Mouse (Mus musculus) forebrain, embryonic 15.5 days (tissue): ENCODE results near the gene Olfr551. TPM values are rescaled to one million over a fixed set of nuclear protein-coding genes. Genes with fewer than 3 reads are reported as not detected.

ENCODE experiments used
- ATAC-seq: fragments of 200-750 bp; cut with Nextera tagmentation; replicated peaks from 2 replicates; pipeline ENCODE4 v1.8.0; 2017; ENCODE audit warnings: mild to moderate bottlenecking, moderate TSS enrichment, moderate library complexity
- H3K27ac ChIP-seq: fragments of 300-500 bp; sonication (generic); replicated peaks from 2 replicates; pipeline ENCODE4 v1.5.1; 2015; ENCODE audit warnings: mild to moderate bottlenecking, inconsistent platforms
- H3K27me3 ChIP-seq: fragments of 300-500 bp; sonication (generic); 2 replicates; pipeline ENCODE4 v1.6.1; 2015; ENCODE audit warnings: inconsistent platforms
- H3K36me3 ChIP-seq: fragments of 300-500 bp; sonication (generic); 2 replicates; pipeline ENCODE4 v1.6.1; 2015; ENCODE audit warnings: mild to moderate bottlenecking, inconsistent platforms
- H3K4me1 ChIP-seq: fragments of 300-500 bp; sonication (generic); 2 replicates; pipeline ENCODE4 v1.6.1; 2015; ENCODE audit warnings: inconsistent platforms
- H3K4me2 ChIP-seq: fragments of 300-500 bp; sonication (generic); replicated peaks from 2 replicates; pipeline ENCODE4 v1.6.1; 2015; ENCODE audit warnings: mild to moderate bottlenecking, inconsistent platforms
- H3K4me3 ChIP-seq: fragments of 300-500 bp; sonication (generic); 2 replicates; pipeline ENCODE4 v1.5.1; 2015; ENCODE audit warnings: mild to moderate bottlenecking, inconsistent platforms
- H3K9ac ChIP-seq: fragments of 300-500 bp; sonication (generic); replicated peaks from 2 replicates; pipeline ENCODE4 v1.6.1; 2015; ENCODE audit warnings: mild to moderate bottlenecking, inconsistent platforms
- H3K9me3 ChIP-seq: fragments of 300-500 bp; sonication (generic); 2 replicates; pipeline ENCODE4 v1.6.1; 2016; ENCODE audit warnings: inconsistent platforms
- WGBS: fragments of 180-500 bp; shearing (Covaris S2); methylation state at CpG from one replicate; pipeline ENCODE4 v1.1.7; 2015; ENCODE audit warnings: mixed read lengths; 5-methylcytosine and 5-hydroxymethylcytosine counted together
- polyA plus RNA-seq: library from polyadenylated mRNA; unstranded; fragments of >200 nt; fragmentation: Nextera tagmentation; extraction: Ambion mirVana; gene quantifications from 2 replicates; pipeline ENCODE4 v1.2.1, GENCODE M21; 2015

Gene Olfr551
- polyA plus RNA-seq, 1 experiment from 2014 or later, result not detected

DNA sequence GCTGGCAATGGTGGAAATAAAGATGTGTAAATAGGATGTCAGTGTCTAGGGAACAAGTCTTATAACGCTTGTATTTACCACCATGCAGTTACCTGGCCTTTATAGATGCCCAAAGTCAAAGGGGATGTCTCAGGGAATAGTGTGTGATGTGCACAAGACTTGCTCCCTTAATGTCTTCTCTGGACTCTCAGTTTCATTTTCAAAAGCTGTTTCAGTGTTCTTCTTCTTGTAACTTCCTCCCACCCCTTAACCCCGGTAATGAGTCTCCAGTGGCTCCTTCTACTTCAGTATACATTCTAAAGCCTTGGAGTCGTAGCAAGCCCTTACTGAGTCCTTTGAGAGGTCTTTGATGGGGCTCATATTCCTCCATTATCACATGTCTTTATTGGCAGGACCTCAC is 38.4 kb downstream of the Olfr551 start:
- Histone ChIP-seq H3K9me3 (no peaks in the 10 kb centered on the region), H3K27me3 (no peaks in the 10 kb centered on the region), H3K9ac (no peak overlapping the region), H3K4me2 (no peak overlapping the region), H3K4me1 (no peaks in the 10 kb centered on the region), H3K36me3 (no peaks in the 10 kb centered on the region), H3K27ac (no peak overlapping the region), H3K4me3 (no peak overlapping the region)
- WGBS, result 76% methylated on average over 3 of the region's 3 CpGs
- no peak for ATAC-seq

DNA sequence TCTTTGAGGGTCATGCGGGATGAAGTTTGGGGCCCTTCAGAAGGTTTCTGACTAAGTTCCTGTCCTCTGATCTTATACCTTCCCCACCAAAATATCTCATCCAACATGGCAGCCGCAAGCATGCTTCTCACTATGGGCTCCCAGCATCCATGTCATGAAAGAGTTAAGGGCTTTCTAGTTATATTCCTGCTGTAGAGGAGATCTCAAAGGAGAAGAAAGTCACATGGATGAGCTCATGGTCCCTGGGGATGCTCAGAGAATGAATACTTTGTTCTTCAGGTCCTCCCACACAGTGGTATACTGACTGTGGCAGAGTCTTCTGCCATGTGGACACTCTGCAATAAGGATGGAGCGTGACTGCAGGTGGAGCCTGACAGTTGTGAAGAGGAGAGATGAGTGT is 42.1 kb downstream of the Olfr551 start, which contains the start of gene Olfr549:
Gene Olfr549 (plus strand): TSS at position 301 of the 400 bp plus-strand sequence.
- 91% methylated on average over 3 of the region's 3 CpGs for WGBS
- ATAC-seq, result no peak
- no peak within 1 kb of the TSS for H3K4me3 ChIP-seq

DNA sequence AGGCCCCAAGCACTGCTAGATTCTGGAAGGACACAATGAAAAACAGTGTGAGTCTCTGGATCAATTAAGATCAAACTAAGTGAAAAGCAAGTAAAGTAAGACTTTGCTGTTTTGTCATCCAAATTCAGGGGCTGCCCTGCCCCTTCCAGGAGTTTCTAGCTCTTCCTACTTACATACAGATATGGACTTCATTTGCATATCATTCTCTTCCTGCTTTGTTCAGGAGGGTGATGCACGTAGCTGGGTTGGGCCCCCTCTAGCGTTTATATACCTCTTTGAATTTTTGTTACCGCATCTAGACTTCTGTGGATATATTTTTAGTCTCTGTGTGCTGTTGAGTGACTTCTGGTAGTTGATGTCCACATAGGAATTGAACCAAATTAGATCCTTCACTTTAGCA is 50.4 kb downstream of the Olfr551 start:
- 65% methylated on average over 3 of the region's 3 CpGs for WGBS
- Histone ChIP-seq H3K27me3 (no peaks in the 10 kb centered on the region), H3K4me2 (no peak overlapping the region), H3K4me1 (no peaks in the 10 kb centered on the region), H3K4me3 (no peak overlapping the region), H3K36me3 (no peaks in the 10 kb centered on the region), H3K9ac (no peak overlapping the region), H3K27ac (no peak overlapping the region), H3K9me3 (no peaks in the 10 kb centered on the region)
- ATAC-seq, result no peak

More for the DNA sequence above, 42.1 kb downstream of the Olfr551 start, which contains the start of gene Olfr549:
- H3K27ac ChIP-seq, result no peak within 1 kb of the TSS
- H3K4me1 ChIP-seq, result no peaks in the 10 kb centered on the region
- H3K27me3 ChIP-seq, result no peaks in the 10 kb centered on the region
- H3K9me3 ChIP-seq, result no peaks in the 10 kb centered on the region
- no peaks in the 10 kb centered on the region for H3K36me3 ChIP-seq
- no peak within 1 kb of the TSS for H3K4me2 ChIP-seq
- H3K9ac ChIP-seq, result no peak within 1 kb of the TSS

DNA sequence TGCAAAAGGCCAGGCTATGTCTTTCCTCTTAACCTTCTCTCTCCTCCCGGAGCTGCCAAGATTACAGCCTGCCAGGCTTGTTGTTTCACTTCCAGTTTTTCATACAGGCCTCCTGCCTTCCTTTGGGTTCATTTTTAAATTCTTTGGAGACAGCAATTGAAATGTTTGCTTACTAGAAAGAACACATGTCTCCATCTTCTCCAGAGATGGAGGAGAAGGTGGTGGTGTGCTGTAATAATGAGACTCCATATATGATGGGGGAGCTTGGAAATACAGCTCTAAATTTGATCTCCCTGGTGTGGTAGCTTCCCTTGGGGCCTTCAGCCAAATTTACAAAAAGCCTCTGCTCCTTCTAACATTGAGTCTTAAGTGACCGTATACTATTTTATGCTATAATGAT is 51.1 kb downstream of the Olfr551 start, which contains the start of gene Olfr548-ps1:
Gene Olfr548-ps1 (plus strand): TSS at position 301 of the 400 bp plus-strand sequence.
- H3K4me3 ChIP-seq, result no peak within 1 kb of the TSS
- no peak within 1 kb of the TSS for H3K4me2 ChIP-seq
- H3K4me1 ChIP-seq, result no peaks in the 10 kb centered on the region
- H3K36me3 ChIP-seq, result no peaks in the 10 kb centered on the region
- no peak for ATAC-seq
- no peak within 1 kb of the TSS for H3K9ac ChIP-seq
- H3K9me3 ChIP-seq, result no peaks in the 10 kb centered on the region
- 88% methylated on average over 2 of the region's 2 CpGs for WGBS
- no peak within 1 kb of the TSS for H3K27ac ChIP-seq
- no peaks in the 10 kb centered on the region for H3K27me3 ChIP-seq

DNA sequence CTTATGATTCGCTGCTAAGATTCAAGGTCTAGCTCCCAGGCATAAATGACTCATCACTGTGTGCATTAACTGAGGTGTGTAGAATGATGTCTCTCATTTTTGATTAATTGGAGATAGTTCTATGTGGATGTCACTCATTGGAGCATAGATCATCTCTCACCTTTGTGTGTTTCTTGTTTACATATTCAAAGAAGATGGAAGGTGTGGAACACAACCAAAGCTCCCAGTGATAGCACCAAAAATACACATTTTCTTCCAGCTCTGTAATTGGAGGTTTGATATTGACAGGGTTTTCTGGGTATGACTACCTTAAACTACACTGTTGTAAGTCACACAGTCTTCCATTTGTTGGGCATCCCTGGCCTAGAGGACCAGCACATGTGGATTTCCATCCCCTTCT is 57.2 kb downstream of the Olfr551 start, which contains the start of gene Olfr547:
Gene Olfr547 (plus strand): TSS at position 301 of the 400 bp plus-strand sequence.
- H3K4me1 ChIP-seq, result no peaks in the 10 kb centered on the region
- H3K27me3 ChIP-seq, result no peaks in the 10 kb centered on the region
- H3K4me3 ChIP-seq, result no peak within 1 kb of the TSS
- no peak within 1 kb of the TSS for H3K27ac ChIP-seq
- 71% methylated on average over 1 of the region's 1 CpGs for WGBS
- no peak for ATAC-seq
- H3K9me3 ChIP-seq, result no peaks in the 10 kb centered on the region
- H3K4me2 ChIP-seq, result no peak within 1 kb of the TSS
- no peaks in the 10 kb centered on the region for H3K36me3 ChIP-seq
- no peak within 1 kb of the TSS for H3K9ac ChIP-seq

Other genes with a start within 250 kb of the Olfr551 start
- 95.7 and 101 TPM in 2 replicates for gene Rrm1, start 150.2 kb downstream of the Olfr551 start, polyA plus RNA-seq
- gene Olfr543, start 110.2 kb downstream of the Olfr551 start, polyA plus RNA-seq, result 0.23 and 0.38 TPM in 2 replicates
- 0.06 and 0.13 TPM in 2 replicates for gene Olfr544, start 103.6 kb downstream of the Olfr551 start, polyA plus RNA-seq
- 0.05 and 0.15 TPM in 2 replicates for gene Olfr545, start 92.3 kb downstream of the Olfr551 start, polyA plus RNA-seq
- gene Olfr547, start 57.1 kb downstream of the Olfr551 start, polyA plus RNA-seq, result not detected in 2 replicates
- not detected in 2 replicates for gene Olfr548-ps1, start 51.0 kb downstream of the Olfr551 start, polyA plus RNA-seq
- gene Olfr549, start 42.0 kb downstream of the Olfr551 start, polyA plus RNA-seq, result not detected in 2 replicates
- gene Trim21, start 26.4 kb downstream of the Olfr551 start, polyA plus RNA-seq, result 0.06 TPM in 1 of 2 replicates, not detected in the other
- not detected in 2 replicates for gene Olfr550, start 20.4 kb downstream of the Olfr551 start, polyA plus RNA-seq
- not detected in 2 replicates for gene Olfr552, start 5.9 kb upstream of the Olfr551 start, polyA plus RNA-seq
- not detected in 2 replicates for gene Olfr553, start 26.3 kb upstream of the Olfr551 start, polyA plus RNA-seq
- not detected in 2 replicates for gene Olfr554, start 46.5 kb upstream of the Olfr551 start, polyA plus RNA-seq
- gene Olfr555, start 66.9 kb upstream of the Olfr551 start, polyA plus RNA-seq, result not detected in 2 replicates
- not detected in 2 replicates for gene Olfr556, start 73.0 kb upstream of the Olfr551 start, polyA plus RNA-seq
- gene Trim68, start 95.4 kb upstream of the Olfr551 start, polyA plus RNA-seq, result 6.6 and 6.7 TPM in 2 replicates
- not detected in 2 replicates for gene Olfr557, start 104.0 kb upstream of the Olfr551 start, polyA plus RNA-seq
- not detected in 2 replicates for gene Olfr558, start 110.3 kb upstream of the Olfr551 start, polyA plus RNA-seq
- not detected in 2 replicates for gene Olfr33, start 127.2 kb upstream of the Olfr551 start, polyA plus RNA-seq
- not detected in 2 replicates for gene Olfr559, start 135.6 kb upstream of the Olfr551 start, polyA plus RNA-seq
- not detected in 2 replicates for gene Olfr560, start 167.5 kb upstream of the Olfr551 start, polyA plus RNA-seq
- 0.05 and 0.14 TPM in 2 replicates for gene Olfr78, start 167.6 kb upstream of the Olfr551 start, polyA plus RNA-seq
- not detected in 2 replicates for gene Olfr561, start 179.3 kb upstream of the Olfr551 start, polyA plus RNA-seq
- not detected in 2 replicates for gene Olfr564, start 211.6 kb upstream of the Olfr551 start, polyA plus RNA-seq